Mouse (Mus musculus): ENCODE measurements around the gene Nfkbib. TPM values are rescaled to one million over a fixed set of nuclear protein-coding genes. Genes with fewer than 3 reads are reported as not detected.
A peak's percentile ranks its signal among the peaks of the same experiment; 100 is the strongest.

The Nfkbib gene
- polyA plus RNA-seq, 1 experiment, result 134 TPM

- Histone ChIP-seq H3K4me1 (ENCODE audit: control insufficient read depth, insufficient read depth, low read length) (peaks cover 19% of the 10 kb centered on the region), H3K36me3 (ENCODE audit: control insufficient read depth, insufficient read depth, low read length) (no peaks in the 10 kb centered on the region), H3K4me3 (ENCODE audit: control insufficient read depth, low read depth, low read length) (peak overlapping the region; percentile 93), H3K27ac (ENCODE audit: control insufficient read depth, insufficient read depth, low read depth, low read length) (peak overlapping the region; percentile 19; the same call in 1 of the 2 replicates), H3K27me3 (ENCODE audit: control insufficient read depth, insufficient read depth, low read length) (no peaks in the 10 kb centered on the region)
- TF ChIP-seq CTCF (IDR thresholded peaks at IDR 0.05; ENCODE audit: control insufficient read depth, insufficient read depth, insufficient replicate concordance, low read depth, low read length), result peak; percentile 99
- TF ChIP-seq POLR2A (IDR thresholded peaks at IDR 0.05; ENCODE audit: control insufficient read depth, low read depth, low read length), result no peak
Observed at GRCm38 (mm10) chr7:28796562-28796975, 29.3 kb upstream of the Nfkbib start.

GRCm38 (mm10) chr7:28795832-28796231, 28.5 kb upstream of the Nfkbib start:
- Histone ChIP-seq H3K4me3 (ENCODE audit: control insufficient read depth, low read depth, low read length) (peak overlapping the region; percentile 93), H3K27me3 (ENCODE audit: control insufficient read depth, insufficient read depth, low read length) (no peaks in the 10 kb centered on the region), H3K27ac (ENCODE audit: control insufficient read depth, insufficient read depth, low read depth, low read length) (peak overlapping the region; percentile 63; the same call in 1 of the 2 replicates), H3K4me1 (ENCODE audit: control insufficient read depth, insufficient read depth, low read length) (peaks cover 19% of the 10 kb centered on the region), H3K36me3 (ENCODE audit: control insufficient read depth, insufficient read depth, low read length) (no peaks in the 10 kb centered on the region)
- no peak for TF ChIP-seq CTCF (IDR thresholded peaks at IDR 0.05; ENCODE audit: control insufficient read depth, insufficient read depth, insufficient replicate concordance, low read depth, low read length)
- peak; percentile 28; the same call in 1 of the 2 replicates for TF ChIP-seq POLR2A (IDR thresholded peaks at IDR 0.05; ENCODE audit: control insufficient read depth, low read depth, low read length)

DNA sequence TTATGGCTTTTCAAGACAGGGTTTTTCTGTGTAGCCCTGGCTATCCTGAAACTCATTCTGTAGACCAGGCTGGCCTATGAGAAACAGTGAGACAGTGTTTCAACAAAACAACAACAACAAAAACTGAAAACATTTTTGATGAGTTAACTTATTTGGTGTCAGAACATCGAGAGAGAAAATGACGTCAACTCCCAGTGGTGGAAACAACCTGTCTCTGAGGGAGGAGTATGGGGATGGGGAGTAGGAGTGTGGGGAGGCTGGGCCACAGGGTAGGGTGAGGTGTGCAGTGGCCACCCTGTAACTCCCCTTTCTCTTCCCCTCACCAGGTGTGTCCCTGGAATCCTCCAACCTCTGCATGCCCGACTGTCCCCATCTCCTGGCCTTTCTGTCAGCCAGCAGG, 27.2 kb upstream of the Nfkbib start:
- H3K27ac ChIP-seq (ENCODE audit: control insufficient read depth, insufficient read depth, low read depth, low read length), result no peak overlapping the region
- no peaks in the 10 kb centered on the region for H3K27me3 ChIP-seq (ENCODE audit: control insufficient read depth, insufficient read depth, low read length)
- peaks cover 19% of the 10 kb centered on the region for H3K4me1 ChIP-seq (ENCODE audit: control insufficient read depth, insufficient read depth, low read length)
- TF ChIP-seq CTCF (IDR thresholded peaks at IDR 0.05; ENCODE audit: control insufficient read depth, insufficient read depth, insufficient replicate concordance, low read depth, low read length) (no peak), POLR2A (IDR thresholded peaks at IDR 0.05; ENCODE audit: control insufficient read depth, low read depth, low read length) (no peak)
- no peak overlapping the region for H3K4me3 ChIP-seq (ENCODE audit: control insufficient read depth, low read depth, low read length)
- H3K36me3 ChIP-seq (ENCODE audit: control insufficient read depth, insufficient read depth, low read length), result no peaks in the 10 kb centered on the region

GRCm38 (mm10) chr7:28793834-28794233, 26.5 kb upstream of the Nfkbib start:
- H3K36me3 ChIP-seq (ENCODE audit: control insufficient read depth, insufficient read depth, low read length), result no peaks in the 10 kb centered on the region
- TF ChIP-seq CTCF (IDR thresholded peaks at IDR 0.05; ENCODE audit: control insufficient read depth, insufficient read depth, insufficient replicate concordance, low read depth, low read length) (no peak), POLR2A (IDR thresholded peaks at IDR 0.05; ENCODE audit: control insufficient read depth, low read depth, low read length) (no peak)
- H3K4me1 ChIP-seq (ENCODE audit: control insufficient read depth, insufficient read depth, low read length), result peaks cover 19% of the 10 kb centered on the region
- H3K27ac ChIP-seq (ENCODE audit: control insufficient read depth, insufficient read depth, low read depth, low read length), result no peak overlapping the region
- H3K4me3 ChIP-seq (ENCODE audit: control insufficient read depth, low read depth, low read length), result no peak overlapping the region
- no peaks in the 10 kb centered on the region for H3K27me3 ChIP-seq (ENCODE audit: control insufficient read depth, insufficient read depth, low read length)

GRCm38 (mm10) chr7:28792391-28793185, 25.3 kb upstream of the Nfkbib start:
- TF ChIP-seq CTCF (IDR thresholded peaks at IDR 0.05; ENCODE audit: control insufficient read depth, insufficient read depth, insufficient replicate concordance, low read depth, low read length) (no peak), POLR2A (IDR thresholded peaks at IDR 0.05; ENCODE audit: control insufficient read depth, low read depth, low read length) (no peak)
- Histone ChIP-seq H3K27me3 (ENCODE audit: control insufficient read depth, insufficient read depth, low read length) (no peaks in the 10 kb centered on the region), H3K27ac (ENCODE audit: control insufficient read depth, insufficient read depth, low read depth, low read length) (no peak overlapping the region), H3K4me1 (ENCODE audit: control insufficient read depth, insufficient read depth, low read length) (peaks cover 19% of the 10 kb centered on the region), H3K4me3 (ENCODE audit: control insufficient read depth, low read depth, low read length) (no peak overlapping the region), H3K36me3 (ENCODE audit: control insufficient read depth, insufficient read depth, low read length) (no peaks in the 10 kb centered on the region)

- no peak overlapping the region for H3K27ac ChIP-seq (ENCODE audit: control insufficient read depth, insufficient read depth, low read depth, low read length)
Observed at GRCm38 (mm10) chr7:28791706-28792105, 24.4 kb upstream of the Nfkbib start.

GRCm38 (mm10) chr7:28790066-28790806, 22.9 kb upstream of the Nfkbib start:
- H3K27ac ChIP-seq (ENCODE audit: control insufficient read depth, insufficient read depth, low read depth, low read length), result no peak overlapping the region
- H3K36me3 ChIP-seq (ENCODE audit: control insufficient read depth, insufficient read depth, low read length), result no peaks in the 10 kb centered on the region
- no peaks in the 10 kb centered on the region for H3K27me3 ChIP-seq (ENCODE audit: control insufficient read depth, insufficient read depth, low read length)
- TF ChIP-seq POLR2A (IDR thresholded peaks at IDR 0.05; ENCODE audit: control insufficient read depth, low read depth, low read length) (no peak), CTCF (IDR thresholded peaks at IDR 0.05; ENCODE audit: control insufficient read depth, insufficient read depth, insufficient replicate concordance, low read depth, low read length) (no peak)
- no peak overlapping the region for H3K4me3 ChIP-seq (ENCODE audit: control insufficient read depth, low read depth, low read length)
- no peaks in the 10 kb centered on the region; the same call in 1 of the 2 replicates for H3K4me1 ChIP-seq (ENCODE audit: control insufficient read depth, insufficient read depth, low read length)

More at GRCm38 (mm10) chr7:28791706-28792105, 24.4 kb upstream of the Nfkbib start:
- H3K4me1 ChIP-seq (ENCODE audit: control insufficient read depth, insufficient read depth, low read length), result peaks cover 13% of the 10 kb centered on the region
- H3K27me3 ChIP-seq (ENCODE audit: control insufficient read depth, insufficient read depth, low read length), result no peaks in the 10 kb centered on the region
- no peaks in the 10 kb centered on the region for H3K36me3 ChIP-seq (ENCODE audit: control insufficient read depth, insufficient read depth, low read length)
- no peak overlapping the region for H3K4me3 ChIP-seq (ENCODE audit: control insufficient read depth, low read depth, low read length)
- TF ChIP-seq POLR2A (IDR thresholded peaks at IDR 0.05; ENCODE audit: control insufficient read depth, low read depth, low read length) (no peak), CTCF (IDR thresholded peaks at IDR 0.05; ENCODE audit: control insufficient read depth, insufficient read depth, insufficient replicate concordance, low read depth, low read length) (no peak)
